Comparison of ENCODE assay signal across 9 mouse cellular contexts in the genomic region with DNA sequence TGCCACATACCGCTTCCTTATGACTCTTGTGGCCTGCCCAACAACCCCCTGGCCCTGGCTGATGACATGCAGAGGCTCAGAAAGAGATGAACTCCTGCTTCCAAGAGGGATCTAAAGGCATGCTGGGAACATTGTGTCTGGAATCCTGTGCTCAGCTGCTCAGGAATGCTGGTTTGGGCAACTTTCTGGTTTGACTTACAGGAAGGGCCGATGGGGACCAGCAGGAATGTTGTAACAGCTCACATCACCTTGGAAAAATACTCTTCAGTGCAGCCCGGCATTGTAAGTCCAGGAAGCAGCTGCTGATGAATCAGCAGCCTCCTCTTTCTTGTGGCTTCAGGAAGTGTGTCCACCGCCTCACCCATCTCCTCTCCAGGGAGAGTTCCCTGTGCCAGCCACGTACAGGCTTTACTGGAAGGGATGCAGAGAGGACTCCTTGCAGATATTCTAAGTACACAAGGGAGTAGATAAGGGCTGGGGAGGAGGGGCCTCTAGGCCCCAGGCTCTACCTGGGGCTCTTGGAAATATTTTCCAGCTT.
A peak's percentile ranks its signal among the peaks of the same experiment; 100 is the strongest.
DNase-seq lines count a peak whose midpoint lies in the region; ATAC-seq and TF ChIP-seq lines count a peak whose summit lies in the region.
"Had no signal": no experiment of that assay in that cellular context is flagged by ENCODE, and none has a peak within 500 bp of the region (broad histone marks: within the 10 kb centered on the region; RNA-seq: fewer than 3 reads in every experiment).

No protein-coding gene starts in this region.

- H3K36me3 ChIP-seq in embryonic facial prominence, embryonic 13.5 days, result no peaks in the 10 kb centered on the region
- no peaks in the 10 kb centered on the region for H3K36me3 ChIP-seq in thymus, adult 2 months (ENCODE audit: control insufficient read depth, insufficient read depth, low read length)

- peak overlapping the region; percentile 58 for H3K27ac ChIP-seq in embryonic facial prominence, embryonic 13.5 days
- H3K27ac ChIP-seq in thymus, adult 2 months (ENCODE audit: control insufficient read depth, insufficient read depth, low read length), result no peak overlapping the region

- H3K27me3 ChIP-seq in embryonic facial prominence, embryonic 13.5 days, result peaks cover 20% of the 10 kb centered on the region; the same call in 1 of the 2 replicates
- H3K27me3 ChIP-seq in thymus, adult 2 months (ENCODE audit: control insufficient read depth, insufficient read depth, low read length), result no peaks in the 10 kb centered on the region

- peaks cover 50% of the 10 kb centered on the region for H3K4me1 ChIP-seq in embryonic facial prominence, embryonic 13.5 days
- 0 out of 2 replicates have a peak, but pooled peaks cover 10% of the 10 kb centered on the region for H3K4me1 ChIP-seq in thymus, adult 2 months (replicated peaks; ENCODE audit: control insufficient read depth, insufficient read depth, low read length)

- H3K4me2 ChIP-seq in embryonic facial prominence, embryonic 13.5 days, result no peak overlapping the region

- TF ChIP-seq CTCF in thymus, adult 2 months (IDR thresholded peaks at IDR 0.05; ENCODE audit: borderline replicate concordance, control insufficient read depth, extremely low read depth, insufficient read depth, low read length, poor library complexity), result no peak

- WGBS in embryonic facial prominence, embryonic 13.5 days, result 39% methylated on average over 5 of the region's 5 CpGs
- 85% methylated on average over 5 of the region's 5 CpGs for WGBS in thymus, adult 2 months

- no peaks in the 10 kb centered on the region for H3K9me3 ChIP-seq in embryonic facial prominence, embryonic 13.5 days

- no peak for ATAC-seq in embryonic facial prominence, embryonic 13.5 days (ENCODE audit: insufficient number of reproducible peaks, insufficient read depth, low FRiP score, low TSS enrichment, low read depth)
- no peak for ATAC-seq in CD4-positive, CD25-positive, alpha-beta regulatory T cell, adult 4 months

- DNase-seq in adrenal gland, adult 8-10 months, result peak; percentile 46
- no peak for DNase-seq in adrenal gland, postnatal 25 days
- DNase-seq in heart, postnatal 4 days, result peak; percentile 54
- peak; percentile 30 for DNase-seq in lung, postnatal 10 days
- no peak for DNase-seq in thymus, adult 2 months
- no peak for DNase-seq in right cerebral cortex, adult 2 months (ENCODE audit: low spot score in 2 of 2)
- DNase-seq: cerebellum, adult 9-10 months had no signal

- TF ChIP-seq POLR2A in thymus, adult 2 months (IDR thresholded peaks at IDR 0.05; ENCODE audit: control insufficient read depth, extremely low read depth, insufficient read depth, low read length, poor library complexity), result no peak

- no peak overlapping the region for H3K4me3 ChIP-seq in embryonic facial prominence, embryonic 13.5 days
- no peak overlapping the region for H3K4me3 ChIP-seq in thymus, adult 2 months (ENCODE audit: control insufficient read depth, insufficient read depth, low read length)

- no peak overlapping the region for H3K9ac ChIP-seq in embryonic facial prominence, embryonic 13.5 days

Comparison
In these comparisons a context has a peak if more than half of its experiments do, and no peak if none do; other contexts are left out.
1. DNase-seq: peak in adrenal gland, adult 8-10 months (single experiment), heart, postnatal 4 days (single experiment) and lung, postnatal 10 days (single experiment); none in adrenal gland, postnatal 25 days (single experiment), thymus, adult 2 months (single experiment) and right cerebral cortex, adult 2 months (0 of 2).